Mouse (Mus musculus): ENCODE results near the gene Rhbdd2.

GRCm38 (mm10) chr5:135585691-135586090 is 46.7 kb upstream of the Rhbdd2 start:
- no peak for TF ChIP-seq CTCF (IDR thresholded peaks at IDR 0.05; ENCODE audit: borderline replicate concordance, insufficient read depth, low read length)
- TF ChIP-seq POLR2A (IDR thresholded peaks at IDR 0.05; ENCODE audit: low read depth, low read length) = no peak
